Mouse (Mus musculus): ENCODE results near the gene Sema5b.
"Not testable (repeated sequence)": the region's sequence is repeated elsewhere in the genome, so short reads cannot be mapped to it uniquely, and the experiment has no call there.

The Sema5b gene

DNA sequence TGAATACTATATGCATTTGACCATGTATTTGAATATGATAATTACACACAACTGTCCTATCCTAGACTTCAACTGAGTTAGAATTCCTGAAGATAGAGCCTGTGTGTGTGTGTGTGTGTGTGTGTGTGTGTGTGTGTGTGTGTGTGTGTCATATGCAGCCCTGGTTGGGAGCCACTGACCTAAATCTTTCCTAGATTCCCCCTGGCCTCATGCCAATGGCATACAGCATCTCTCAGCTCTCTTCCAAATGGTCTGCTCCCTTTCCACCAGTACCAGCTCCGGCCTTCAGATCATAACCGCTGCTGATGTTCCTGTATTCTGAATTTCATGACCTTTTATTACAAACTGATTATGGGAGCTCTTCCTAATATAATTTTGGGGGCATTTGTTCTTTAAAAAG lies 8.4 kb downstream of the Sema5b start:
- no peak for DNase-seq (ENCODE audit: low read depth, low spot score)

DNA sequence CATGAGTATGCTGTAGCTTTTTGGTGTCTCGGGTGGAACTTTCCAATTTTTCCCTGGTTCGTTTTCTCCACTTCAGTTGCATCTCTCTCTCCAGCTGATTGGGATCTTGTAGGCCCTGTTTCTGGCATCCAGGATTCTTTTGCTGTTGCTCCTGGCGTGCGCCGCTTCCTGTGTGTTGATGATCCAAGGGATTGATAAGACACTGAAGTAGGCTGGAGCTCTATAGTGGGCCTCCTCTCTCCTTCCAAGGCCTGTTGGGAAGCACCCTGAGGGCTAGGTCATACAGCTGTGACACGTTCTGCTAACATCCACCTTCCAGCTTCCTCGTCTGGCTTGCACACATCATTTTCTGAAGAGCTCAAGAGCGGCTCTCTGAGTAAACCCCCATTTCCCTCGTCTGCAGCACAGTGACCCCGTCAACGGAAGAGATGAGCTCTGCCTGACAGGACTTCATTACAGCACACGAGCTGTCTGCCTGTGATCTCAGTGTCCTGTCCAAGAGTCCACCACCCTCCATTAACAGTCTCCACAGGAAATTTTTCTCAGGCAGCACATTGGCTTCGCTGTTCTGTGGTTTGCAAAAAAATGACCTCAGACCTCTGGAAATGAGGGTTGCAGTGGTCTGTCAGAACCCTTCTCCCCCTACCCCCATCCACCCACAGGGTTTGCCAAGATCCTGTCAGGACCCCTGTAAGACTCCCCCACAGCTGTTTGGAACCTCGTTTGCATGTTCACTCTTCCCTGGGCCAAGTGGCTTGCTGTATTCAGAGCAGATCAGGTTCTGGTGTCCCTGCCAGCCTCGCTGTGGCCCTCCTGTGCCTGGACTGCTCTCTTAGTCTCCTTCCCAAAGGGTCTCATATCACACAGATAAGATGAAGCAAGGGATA lies 14.9 kb downstream of the Sema5b start:
- DNase-seq (ENCODE audit: low read depth, low spot score) = no peak

DNA sequence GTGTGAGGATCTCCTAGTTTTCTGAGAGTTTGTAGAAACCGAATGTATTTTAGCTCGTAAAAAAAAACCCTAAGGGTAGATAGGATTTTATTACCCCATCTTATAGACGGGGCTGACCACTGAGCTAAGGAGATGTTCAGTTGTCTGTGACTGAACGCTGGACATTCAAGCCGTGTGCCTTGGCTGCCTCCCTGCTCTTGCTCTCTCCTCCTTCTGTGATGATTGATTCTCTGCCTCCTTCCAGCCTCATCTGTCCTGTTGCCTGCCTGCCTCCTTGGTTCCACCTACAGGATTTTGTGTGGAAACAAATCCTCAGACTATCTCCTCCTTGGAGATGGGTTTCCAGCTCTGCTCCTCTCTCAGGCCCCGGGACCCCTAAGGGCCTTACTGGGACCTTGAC lies 16.1 kb downstream of the Sema5b start:
- DNase-seq (ENCODE audit: low read depth, low spot score) = no peak

DNA sequence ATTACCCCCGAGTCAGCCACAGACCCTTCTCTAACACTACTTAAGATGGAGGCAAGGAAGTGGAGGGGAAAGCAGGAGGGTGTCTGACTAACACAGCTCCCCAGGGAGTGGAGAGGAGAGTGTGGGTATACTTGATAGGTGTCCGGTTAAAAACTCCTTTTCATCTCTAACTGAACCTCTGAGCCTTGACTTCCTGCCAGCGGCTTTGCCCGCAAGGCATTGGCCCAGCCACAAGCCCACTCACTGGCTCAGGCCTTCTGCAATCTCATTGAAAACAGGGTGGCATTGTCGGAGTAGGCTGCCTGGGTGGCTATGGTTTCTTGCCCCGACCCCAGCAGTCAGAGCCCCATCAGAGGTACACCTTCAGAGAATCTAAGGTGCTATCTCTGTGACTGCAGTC lies 20.6 kb downstream of the Sema5b start:
- no peak for DNase-seq (ENCODE audit: low read depth, low spot score)

DNA sequence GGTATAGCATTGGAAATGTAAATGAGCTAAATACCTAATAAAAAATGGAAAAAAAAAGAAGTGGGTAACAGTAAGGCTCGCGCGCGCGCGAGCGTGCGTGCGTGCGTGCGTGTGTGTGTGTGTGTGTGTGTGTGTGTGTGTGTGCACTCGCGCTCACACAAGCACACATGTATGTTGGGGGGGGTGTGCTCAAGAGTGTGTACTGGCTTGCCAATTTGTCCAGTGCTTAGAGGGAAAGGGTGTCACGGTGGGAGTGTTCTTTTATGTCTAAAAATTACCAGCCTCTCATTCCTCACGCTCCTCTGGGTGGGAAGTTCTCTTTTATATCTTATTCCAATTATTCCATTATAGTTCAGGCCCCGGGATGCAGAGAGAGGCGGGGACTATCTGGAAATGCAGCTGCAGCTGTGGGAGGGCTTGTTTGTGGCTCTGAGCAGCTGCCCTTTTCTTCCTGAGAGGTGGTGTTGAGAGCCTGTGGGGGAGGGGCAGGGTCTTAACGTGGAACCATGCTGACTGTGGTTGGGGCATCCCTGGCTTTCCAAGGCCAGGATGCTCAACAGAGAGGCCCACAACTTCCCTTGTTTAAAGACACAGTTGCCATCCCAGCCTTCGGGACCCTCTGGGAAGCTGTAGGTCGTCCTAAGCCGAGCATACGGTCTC lies 23.4 kb downstream of the Sema5b start:
- DNase-seq (ENCODE audit: low read depth, low spot score) = no peak

DNA sequence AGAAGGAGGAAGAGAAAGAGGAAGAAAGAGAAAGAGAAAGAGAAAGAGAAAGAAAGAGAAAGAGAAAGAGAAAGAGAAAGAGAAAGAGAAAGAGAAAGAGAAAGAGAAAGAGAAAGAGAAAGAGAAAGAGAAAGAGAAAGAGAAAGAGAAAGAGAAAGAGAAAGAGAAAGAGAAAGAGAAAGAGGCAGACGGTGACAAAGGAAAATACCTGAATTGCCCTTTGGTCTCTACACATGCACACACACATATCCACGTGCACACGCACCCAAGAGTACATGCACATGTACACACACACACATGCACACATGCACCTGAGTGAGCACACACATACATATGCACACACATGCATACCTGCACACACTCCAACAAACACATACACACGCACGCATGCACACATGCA lies 24.7 kb downstream of the Sema5b start:
- DNase-seq (ENCODE audit: low read depth, low spot score) = not testable (repeated sequence)

DNA sequence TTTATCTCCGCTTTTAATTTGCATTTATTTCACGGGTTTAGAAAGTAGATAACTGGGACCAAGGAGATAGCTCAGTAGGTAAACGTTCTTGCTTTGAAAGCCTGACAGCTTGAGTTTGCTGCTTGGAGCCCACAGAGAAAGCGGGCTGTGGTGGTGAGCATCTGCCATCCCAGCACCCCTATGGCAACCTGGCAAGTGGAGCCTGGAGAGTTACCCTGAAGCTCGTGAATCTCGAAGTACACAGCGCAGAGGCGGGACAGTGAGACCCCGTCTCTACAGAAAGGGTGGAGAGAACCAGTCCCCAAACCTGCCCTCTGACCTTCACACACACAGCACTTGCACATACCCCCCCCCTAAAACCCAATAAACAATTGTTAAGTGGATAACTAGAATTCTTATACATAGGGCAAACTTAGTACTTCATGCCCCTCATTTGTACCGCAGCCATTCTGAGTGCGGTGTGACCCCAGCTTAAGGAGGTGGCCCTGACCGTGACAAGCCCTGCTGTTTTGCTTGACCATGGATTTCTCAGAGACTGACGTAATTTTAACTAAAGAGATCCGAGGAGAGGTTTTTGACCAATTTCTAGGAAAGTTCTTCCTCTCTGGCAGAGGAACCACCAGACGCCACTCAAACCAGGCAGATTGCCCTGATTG lies 27.4 kb downstream of the Sema5b start:
- no peak for DNase-seq (ENCODE audit: low read depth, low spot score)

DNA sequence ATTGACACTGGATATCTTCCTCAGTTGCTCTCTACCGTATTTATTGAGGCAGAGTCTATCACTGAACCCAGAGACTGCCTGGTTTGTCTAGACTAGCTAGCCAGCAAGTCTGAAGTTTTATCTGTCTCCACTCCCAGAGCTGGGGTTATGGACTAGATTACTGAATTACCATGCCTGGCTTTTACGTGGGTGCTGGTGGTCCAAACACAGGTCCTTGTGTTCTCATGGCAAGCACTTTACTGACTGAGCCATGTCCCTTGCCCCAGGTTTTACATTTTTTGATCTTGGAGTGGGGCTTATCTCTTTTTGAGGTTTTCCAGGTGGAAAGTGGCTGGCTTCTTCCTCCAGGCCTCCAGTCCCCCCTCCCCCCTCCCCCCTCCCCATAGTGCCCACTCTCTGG lies 28.4 kb downstream of the Sema5b start:
- DNase-seq (ENCODE audit: low read depth, low spot score) = no peak

DNA sequence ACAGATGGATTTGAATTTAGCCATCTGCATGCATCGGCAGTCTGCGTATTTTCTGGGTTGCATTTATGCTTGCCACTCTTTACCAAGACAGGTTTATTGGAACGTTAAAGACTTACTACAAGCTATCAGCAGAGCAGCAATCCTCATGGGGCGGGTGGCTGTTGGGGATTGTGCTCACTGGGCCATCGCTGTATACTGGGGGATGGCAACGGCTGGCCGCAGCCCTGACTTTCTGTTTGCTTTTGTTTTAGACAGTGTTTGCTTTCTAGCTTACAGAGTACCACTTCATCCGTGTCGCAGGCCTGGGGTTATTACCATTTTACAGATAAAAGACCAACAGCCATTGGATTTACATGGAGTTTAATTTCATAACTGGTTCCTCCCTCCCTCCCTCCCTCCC lies 28.8 kb downstream of the Sema5b start:
- DNase-seq (ENCODE audit: low read depth, low spot score) = no peak

DNA sequence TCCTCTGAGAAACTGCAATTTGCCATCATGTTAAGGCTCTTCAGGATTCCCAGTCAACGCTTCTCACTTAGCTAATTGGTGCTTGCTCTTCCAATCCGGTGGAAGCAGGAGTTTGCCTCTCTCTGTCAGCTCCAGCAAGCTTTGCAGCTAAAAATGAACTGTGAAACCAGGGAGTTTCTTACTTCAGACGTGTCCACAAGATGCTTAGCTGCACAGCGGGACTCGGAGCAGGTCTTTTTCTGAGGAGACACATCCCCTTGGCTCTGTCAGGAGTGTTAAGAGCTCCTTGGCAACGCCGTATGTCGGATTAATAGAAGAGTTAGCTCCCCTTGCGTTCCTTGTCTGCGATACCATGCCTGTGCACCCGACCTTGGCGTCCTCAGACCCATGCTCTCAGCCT lies 29.7 kb downstream of the Sema5b start:
- DNase-seq (ENCODE audit: low read depth, low spot score) = no peak

DNA sequence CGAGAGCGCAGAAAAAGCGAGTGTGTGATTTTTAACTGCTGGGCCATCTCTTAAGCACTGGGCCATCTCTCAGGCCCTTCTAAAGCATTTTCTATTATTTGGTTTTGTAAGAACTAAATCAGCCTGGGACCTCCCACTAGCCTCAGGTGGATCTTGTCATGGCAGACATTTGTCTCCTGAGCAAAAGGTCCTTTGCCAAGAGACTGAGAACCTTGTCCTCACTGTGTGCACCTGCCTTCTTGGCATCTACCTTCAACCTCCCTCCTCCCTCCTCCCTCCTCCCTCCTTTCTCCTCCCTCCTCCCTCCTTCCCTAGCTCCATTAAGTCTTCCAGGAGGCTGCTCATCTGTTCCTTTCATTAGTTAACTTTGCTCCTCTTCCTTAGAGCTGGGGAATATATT lies 32.6 kb downstream of the Sema5b start:
- no peak for DNase-seq (ENCODE audit: low read depth, low spot score)

DNA sequence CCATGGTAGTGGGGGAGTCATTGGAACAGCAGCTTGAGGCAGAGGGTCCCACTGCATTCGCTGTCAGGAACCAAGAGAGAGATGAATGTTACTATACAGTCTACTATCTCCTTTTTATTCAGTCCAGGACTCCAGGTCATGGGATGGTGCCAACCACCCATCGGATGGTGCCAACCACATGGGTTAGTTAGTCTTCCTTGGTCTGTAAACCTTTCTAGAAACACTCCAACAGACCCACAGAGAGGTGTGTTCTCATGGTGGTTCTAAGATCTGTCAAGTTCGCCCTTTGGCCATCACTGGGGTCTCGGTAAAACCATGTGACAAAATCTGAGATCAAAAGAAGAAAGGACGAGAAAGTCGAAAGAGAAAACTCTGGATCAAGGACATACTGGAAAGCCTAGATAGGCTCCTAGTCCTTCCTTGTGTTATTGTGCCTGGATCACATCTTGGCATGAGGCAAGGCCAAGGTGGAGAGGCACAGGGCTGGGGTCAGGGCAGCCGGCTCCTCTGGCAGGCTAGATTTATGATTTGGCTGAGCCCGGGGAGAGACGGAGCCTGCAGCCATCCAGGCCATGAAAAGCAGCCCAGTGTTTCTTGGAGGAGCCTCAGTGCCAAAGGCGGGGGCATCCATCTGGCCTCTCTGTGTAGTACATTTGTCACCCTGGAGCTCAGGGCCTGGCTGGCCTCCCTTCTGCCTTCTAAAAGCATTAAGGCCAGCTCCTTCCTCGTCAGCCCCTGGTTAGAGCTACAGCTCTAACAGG lies 36.4 kb downstream of the Sema5b start:
- no peak for DNase-seq (ENCODE audit: low read depth, low spot score)

DNA sequence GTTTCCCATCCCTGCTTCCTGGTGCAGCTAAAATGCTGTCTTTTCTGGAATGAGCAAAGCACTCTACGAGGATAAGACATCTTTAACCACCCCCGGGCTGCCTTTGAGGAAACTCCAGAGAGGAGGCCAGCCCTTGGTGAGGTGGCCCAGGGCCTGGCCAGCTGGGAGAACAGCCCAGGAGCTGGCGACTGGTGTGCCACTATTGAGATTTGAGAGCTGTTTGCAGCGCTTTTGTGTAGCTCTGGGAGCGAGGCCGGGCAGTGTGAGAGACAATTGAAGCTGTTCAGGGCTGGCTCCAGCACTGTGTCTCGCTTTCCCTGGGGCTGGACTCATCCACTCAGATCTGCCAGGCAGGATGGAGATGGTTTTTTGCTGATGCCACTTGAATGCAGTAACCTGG lies 40.4 kb downstream of the Sema5b start:
- DNase-seq (ENCODE audit: low read depth, low spot score) = no peak

DNA sequence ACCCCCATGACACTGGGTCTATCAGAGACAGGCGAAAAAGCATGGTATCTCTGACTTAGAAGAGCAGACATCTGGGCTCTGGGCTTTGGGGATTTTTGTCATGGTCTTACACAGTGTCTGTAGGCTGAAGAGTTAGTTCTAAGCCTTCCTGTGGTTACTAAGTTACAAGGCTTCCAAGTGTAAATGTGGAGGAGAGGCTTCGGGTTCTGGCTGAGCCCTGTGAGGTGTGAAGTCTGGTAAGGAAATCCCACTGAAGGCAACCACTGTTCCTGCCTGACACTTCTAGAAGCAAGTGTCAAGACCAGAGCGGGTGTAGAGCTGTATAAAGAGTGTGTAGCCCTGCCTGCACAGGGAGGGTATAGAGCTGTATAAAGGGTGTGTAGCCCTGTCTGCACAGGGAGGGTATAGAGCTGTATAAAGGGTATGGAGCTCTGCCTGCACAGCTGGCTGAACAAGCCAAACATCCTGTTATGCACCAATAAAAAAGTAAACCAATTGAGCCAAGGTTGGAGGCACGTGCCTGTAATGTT lies 42.7 kb downstream of the Sema5b start:
- DNase-seq (ENCODE audit: low read depth, low spot score) = no peak

DNA sequence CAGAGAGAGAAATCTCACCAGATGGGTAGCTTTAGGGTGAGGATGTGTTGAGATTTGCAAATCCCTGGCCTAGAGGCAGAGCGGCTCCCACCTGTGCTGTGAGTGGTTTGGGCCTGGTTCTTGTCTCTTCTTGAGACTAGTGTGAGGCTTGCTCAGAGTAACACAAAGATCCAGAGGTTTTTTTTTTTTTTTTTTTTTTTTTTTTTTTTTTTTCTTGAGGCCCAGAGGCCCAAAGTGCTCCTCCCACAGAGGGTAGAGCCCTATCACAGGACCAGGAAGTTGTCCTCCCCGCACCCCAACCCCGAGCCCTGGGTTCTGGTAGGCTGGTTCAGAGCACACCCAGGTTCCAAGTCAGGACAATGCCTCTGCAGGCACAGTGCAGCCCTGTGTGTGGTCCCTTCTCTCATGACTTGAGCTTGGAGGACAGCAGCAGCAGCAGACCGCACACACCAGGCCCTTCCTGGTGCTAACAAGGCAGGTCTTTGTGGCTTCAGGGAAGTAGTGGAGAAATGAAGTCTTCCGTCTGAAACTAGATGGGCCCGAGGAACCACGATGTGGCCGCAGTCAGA lies 44.3 kb downstream of the Sema5b start:
- DNase-seq (ENCODE audit: low read depth, low spot score) = peak; percentile 67

DNA sequence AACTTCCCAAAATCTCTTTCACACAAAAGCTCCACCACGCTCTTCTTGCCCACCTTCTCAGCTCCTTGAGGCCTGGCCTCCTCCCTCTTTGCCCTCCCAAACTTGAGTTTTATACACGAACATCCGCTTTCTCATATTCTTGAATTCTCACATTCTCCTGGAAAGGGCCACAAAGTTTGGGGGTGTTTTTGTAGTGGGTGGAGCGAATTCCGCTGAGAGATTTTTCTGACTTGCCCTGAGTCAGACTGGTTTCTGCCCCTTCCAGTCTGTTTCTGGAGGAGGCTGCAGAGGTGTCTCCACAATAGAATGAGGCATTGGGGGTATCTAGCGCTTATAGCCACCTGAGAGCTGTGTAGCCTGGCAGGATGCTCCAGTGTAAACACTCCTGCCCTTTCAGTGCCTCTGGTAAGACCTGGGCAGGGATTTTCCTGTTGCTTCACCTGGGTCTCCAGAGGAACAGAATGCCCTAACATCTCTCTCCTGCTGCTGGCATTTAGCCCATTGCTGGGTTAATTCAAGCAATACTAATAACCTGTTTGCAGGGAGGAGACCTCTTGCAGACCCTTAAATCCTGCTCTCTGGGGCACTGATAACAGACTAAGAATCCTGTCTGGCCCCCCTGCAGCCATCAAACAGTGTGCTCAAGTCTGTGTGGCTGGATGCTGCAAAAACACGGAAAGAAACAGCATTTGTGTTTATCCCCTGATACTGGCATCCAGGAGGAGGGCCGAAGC lies 46.3 kb downstream of the Sema5b start:
- DNase-seq (ENCODE audit: low read depth, low spot score) = no peak

DNA sequence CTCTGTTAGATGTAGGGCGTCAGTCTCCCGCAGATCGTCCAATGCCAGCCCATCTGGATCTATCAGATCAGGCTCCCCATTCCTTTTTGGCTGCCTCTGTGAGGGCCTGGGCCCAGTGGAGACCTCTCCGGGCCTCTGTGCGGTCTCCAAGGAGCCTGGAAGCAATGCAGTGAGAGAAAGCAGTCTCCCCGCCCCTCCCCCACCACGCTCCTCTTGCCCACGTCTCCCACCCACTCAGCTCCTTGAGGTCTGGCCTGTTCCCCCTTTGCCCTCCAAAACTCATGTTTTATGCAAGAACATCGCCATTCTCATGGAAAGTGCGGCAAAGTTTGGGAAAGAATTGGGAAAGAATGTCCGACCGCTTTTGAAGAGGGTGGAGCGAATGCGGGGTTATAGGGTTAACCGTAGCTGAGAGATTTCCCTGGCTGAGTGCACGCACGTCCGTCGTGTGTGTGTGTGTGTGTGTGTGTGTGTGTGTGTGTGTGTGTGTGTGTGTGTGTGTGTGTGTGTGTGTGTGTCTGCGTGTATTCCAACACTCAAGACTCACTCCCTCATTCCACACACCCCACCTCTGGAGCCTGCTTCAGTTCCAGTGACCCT lies 47.0 kb downstream of the Sema5b start:
- DNase-seq (ENCODE audit: low read depth, low spot score) = peak; percentile 58

DNA sequence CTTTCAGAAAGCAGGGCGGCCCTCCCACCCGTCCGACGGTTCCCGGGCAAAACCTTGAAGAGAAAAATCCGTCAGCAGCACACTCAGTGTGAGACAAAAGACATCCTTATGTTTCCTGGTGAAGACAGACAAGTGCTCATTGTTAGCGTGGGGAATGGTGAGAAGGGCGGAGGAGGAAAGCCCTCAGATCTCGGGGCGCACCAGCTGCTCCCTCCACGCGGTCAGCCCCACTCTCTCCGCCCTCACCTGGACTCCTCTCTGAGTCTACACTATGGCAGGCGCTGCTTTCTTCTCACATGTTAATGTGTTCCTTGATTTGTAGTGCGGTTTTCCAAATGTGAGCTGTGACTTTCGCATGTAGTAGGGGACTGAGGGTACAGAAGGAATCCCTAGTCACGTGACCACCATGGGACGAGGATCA lies 47.8 kb downstream of the Sema5b start:
- no peak for DNase-seq (ENCODE audit: low read depth, low spot score)

DNA sequence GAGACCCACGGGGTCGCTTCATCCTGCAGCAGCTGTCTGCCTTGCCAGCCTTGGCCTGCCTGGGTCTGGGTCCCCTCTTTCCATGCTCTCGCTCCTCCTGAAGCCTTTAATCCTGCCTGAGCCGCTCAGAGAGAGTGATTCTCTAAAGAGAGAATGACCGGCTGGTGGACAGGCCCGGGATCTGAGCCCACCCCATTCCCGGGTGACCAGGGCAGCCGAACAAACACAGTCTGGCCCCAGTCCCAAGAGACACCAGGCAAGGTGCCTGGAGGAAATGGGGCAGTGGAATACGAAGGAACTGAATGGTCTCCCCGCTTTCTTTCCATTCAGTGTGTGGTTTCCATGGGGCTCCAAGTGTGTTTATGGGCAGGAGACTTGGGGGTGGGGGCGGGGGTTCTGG lies 50.8 kb downstream of the Sema5b start:
- no peak for DNase-seq (ENCODE audit: low read depth, low spot score)
